Comparison of ENCODE assay signal across 19 mouse cellular contexts in the genomic region with DNA sequence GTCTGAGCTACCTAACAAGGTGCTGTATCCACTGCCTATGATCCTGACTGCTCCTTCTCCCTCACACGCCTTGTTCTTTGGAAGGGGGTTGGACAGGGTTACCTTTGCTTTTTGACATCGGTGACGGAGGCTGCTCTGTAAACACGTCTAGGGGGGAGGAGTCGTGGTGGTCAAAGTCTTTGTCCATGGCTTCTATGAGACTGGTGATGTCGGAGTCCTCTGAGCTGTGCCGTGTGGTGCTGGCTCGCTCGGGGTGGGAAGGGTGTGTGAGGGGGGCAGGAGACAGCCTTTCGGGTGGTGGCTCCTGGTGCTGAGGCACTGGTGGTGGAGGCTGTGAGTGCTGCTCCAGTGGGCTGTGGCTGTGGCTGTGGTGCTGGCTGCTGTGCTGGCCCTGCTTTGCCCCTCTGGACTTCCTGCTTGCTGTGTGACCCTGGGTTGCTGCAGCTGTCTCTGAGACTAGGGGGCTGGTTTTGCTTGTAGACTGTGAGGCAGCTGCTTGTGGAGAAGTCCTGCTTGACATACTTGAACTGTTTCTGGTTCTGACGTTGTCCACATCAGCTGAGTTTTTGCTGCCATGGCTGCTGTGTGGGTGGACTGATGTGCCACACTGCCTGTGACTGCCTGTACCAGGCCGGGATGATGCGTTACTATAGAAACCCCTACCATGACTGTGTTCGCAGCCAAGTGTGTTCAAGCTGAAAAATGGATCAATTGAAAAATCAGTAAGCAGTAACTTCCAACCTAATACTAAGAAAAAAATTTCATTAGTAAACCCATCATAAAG. TPM values are rescaled to one million over a fixed set of nuclear protein-coding genes. Genes with fewer than 3 reads are reported as not detected.
DNase-seq lines count a peak whose midpoint lies in the region; ATAC-seq lines count a peak whose summit lies in the region.
"Had no signal": no experiment of that assay in that cellular context is flagged by ENCODE, and none has a peak within 500 bp of the region (broad histone marks: within the 10 kb centered on the region; RNA-seq: fewer than 3 reads in every experiment).

No protein-coding gene starts in this region.

- H3K4me2 ChIP-seq in liver, embryonic 15.5 days, result no peak overlapping the region
- H3K4me2 ChIP-seq: forebrain, embryonic 15.5 days; heart, embryonic 12.5 days had no signal

- H3K4me1 ChIP-seq in liver, embryonic 15.5 days (replicated peaks), result no peaks in the 10 kb centered on the region
- no peaks in the 10 kb centered on the region for H3K4me1 ChIP-seq in hindbrain, embryonic 10.5 days (replicated peaks)
- H3K4me1 ChIP-seq: forebrain, embryonic 15.5 days; heart, embryonic 12.5 days had no signal

- peak; percentile 60 for DNase-seq in layer of hippocampus, adult 11-12 months (ENCODE audit: low spot score)
- DNase-seq in layer of hippocampus, postnatal 25 days (ENCODE audit: extremely low spot score in 1 of 2, low spot score in 1 of 2), result no peak
- peak; percentile 63 for DNase-seq in brain, adult 2 months (ENCODE audit: low read depth, low spot score)
- peak; percentile 32 for DNase-seq in layer of hippocampus, adult 9-10 months (ENCODE audit: low spot score)
- no peak for DNase-seq in urinary bladder, postnatal 36 days (ENCODE audit: low spot score in 2 of 2)
- DNase-seq in hindbrain, embryonic 10.5 days (ENCODE audit: low spot score), result no peak
- DNase-seq in heart, postnatal 4 days, result no peak
- DNase-seq: B cell, adult 2 months; cerebellum, adult 8-10 months; kidney, adult 11 months; left cerebral cortex, postnatal 4 days; lung, adult 18-20 months; lung, postnatal 14 days; midbrain, embryonic 14.5 days; right cerebral cortex, postnatal 25 days had no signal

- H3K4me3 ChIP-seq in liver, embryonic 15.5 days (replicated peaks), result no peak overlapping the region
- H3K4me3 ChIP-seq in hindbrain, embryonic 10.5 days, result no peak overlapping the region
- H3K4me3 ChIP-seq: forebrain, embryonic 15.5 days; heart, embryonic 12.5 days had no signal

- 88% methylated on average over 14 of the region's 14 CpGs for WGBS in liver, embryonic 15.5 days (ENCODE audit: insufficient replicate concordance)
- WGBS in hindbrain, embryonic 10.5 days, result 95% methylated on average over 14 of the region's 14 CpGs

- H3K9me3 ChIP-seq in liver, embryonic 15.5 days (replicated peaks), result no peaks in the 10 kb centered on the region
- H3K9me3 ChIP-seq in hindbrain, embryonic 10.5 days, result no peaks in the 10 kb centered on the region
- H3K9me3 ChIP-seq: forebrain, embryonic 15.5 days; heart, embryonic 12.5 days had no signal

- no peak overlapping the region for H3K9ac ChIP-seq in liver, embryonic 15.5 days
- H3K9ac ChIP-seq: forebrain, embryonic 15.5 days; heart, embryonic 12.5 days had no signal

- no peak overlapping the region for H3K27ac ChIP-seq in liver, embryonic 15.5 days (replicated peaks)
- no peak overlapping the region for H3K27ac ChIP-seq in hindbrain, embryonic 10.5 days
- H3K27ac ChIP-seq: forebrain, embryonic 15.5 days; stomach, postnatal 0 days had no signal

- H3K27me3 ChIP-seq in liver, embryonic 15.5 days, result no peaks in the 10 kb centered on the region
- H3K27me3 ChIP-seq in hindbrain, embryonic 10.5 days (ENCODE audit: insufficient read depth, poor library complexity, severe bottlenecking), result no peaks in the 10 kb centered on the region
- H3K27me3 ChIP-seq: forebrain, embryonic 15.5 days; heart, embryonic 12.5 days had no signal

- ATAC-seq in liver, embryonic 15.5 days (ENCODE audit: insufficient read depth), result 0 out of 2 replicates have a peak, but pooled peaks have one; percentile 26
- ATAC-seq: forebrain, embryonic 15.5 days had no signal

- H3K36me3 ChIP-seq in liver, embryonic 15.5 days (replicated peaks), result peaks cover 100% of the 10 kb centered on the region
- H3K36me3 ChIP-seq in hindbrain, embryonic 10.5 days, result peaks cover 100% of the 10 kb centered on the region

RNA-seq across cellular contexts. Expression of gene Zap70, which starts 46.4 kb away (rescaled TPM):
- total RNA-seq in layer of hippocampus, postnatal 25 days (2021), result 1 to 10 TPM; 3.2 to 3.4 TPM
- 0.13 and 0.15 TPM in 2 replicates for polyA plus RNA-seq in liver, embryonic 15.5 days (2015; fragmentation: Nextera tagmentation; extraction: Ambion mirVana)
- polyA plus RNA-seq in hindbrain, embryonic 10.5 days (2016; fragmentation: Nextera tagmentation; extraction: Ambion mirVana), result 0.25 and 0.43 TPM in 2 replicates
- under 1 TPM; 0.20 to 0.24 TPM for total RNA-seq in heart, postnatal 4 days (2021)

Comparison
In these comparisons a context has a peak if more than half of its experiments do, and no peak if none do; other contexts are left out.
1. DNase-seq: peak in layer of hippocampus, adult 11-12 months (single experiment), brain, adult 2 months (single experiment) and layer of hippocampus, adult 9-10 months (single experiment); none in layer of hippocampus, postnatal 25 days (0 of 2), urinary bladder, postnatal 36 days (0 of 2), hindbrain, embryonic 10.5 days (single experiment) and heart, postnatal 4 days (single experiment).